Mouse (Mus musculus) left cerebral cortex, postnatal 14 days (tissue): ENCODE measurements at regions not wholly inside any gene's neighbourhood (a gene's known extent, or its start where the extent isn't known, plus 50 kb on each side); places are given as distances from the start of the nearest gene placed in this dataset.

Source experiments
- DNase-seq, 2 experiments: peaks; one replicate each; pipeline ENCODE4 v3.0.0; 2021 to 2022; ENCODE audit warnings: low spot score in 2 of 2, mixed read lengths in 1 of 2
- intact Hi-C: fragments of 180-260 bp; cut with DNase I; formaldehyde crosslinking; loops from one replicate; pipeline ENCODE4 v1.15.1; 2025

DNA sequence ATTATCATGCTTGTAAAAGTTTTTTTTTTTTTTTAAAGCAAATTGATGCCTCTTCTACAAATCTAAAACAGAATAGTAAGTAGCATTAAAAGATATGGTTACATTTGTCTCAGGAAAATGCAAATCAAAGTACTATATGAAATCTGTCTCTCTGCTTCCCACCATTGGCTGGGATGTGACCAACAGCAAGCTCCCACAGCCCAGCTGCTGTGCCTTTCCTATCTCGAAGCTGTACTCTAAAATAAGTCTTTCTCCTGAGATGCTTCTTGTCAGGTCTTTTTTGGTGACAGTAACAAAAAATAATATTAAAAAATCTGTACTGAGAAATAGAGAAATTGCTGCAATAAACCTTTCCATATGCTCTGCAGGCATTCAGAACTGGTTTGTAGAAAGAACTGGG is 646.6 kb upstream of the Nrg3 start:
- intact Hi-C loops, result no loop called here
- DNase-seq, result peak; percentile 28 to 29
